Mouse (Mus musculus) myocyte (in vitro differentiated cells): ENCODE measurements around the gene Hecw2. TPM values are rescaled to one million over a fixed set of nuclear protein-coding genes. Genes with fewer than 3 reads are reported as not detected.

ENCODE experiments used
- H3K27me3 ChIP-seq: one replicate; pipeline ENCODE4 v1.6.1; 2011; ENCODE audit not compliant: control insufficient read depth, insufficient read depth, insufficient read length
- H3K36me3 ChIP-seq: one replicate; pipeline ENCODE4 v1.6.1; 2011; ENCODE audit not compliant: control insufficient read depth, insufficient read depth
- H3K4me2 ChIP-seq: one replicate; pipeline ENCODE4 v1.6.1; 2011; ENCODE audit warnings: low read depth, control low read depth
- H3K4me3 ChIP-seq: one replicate; pipeline ENCODE4 v1.5.1; 2011; ENCODE audit warnings: mild to moderate bottlenecking, control low read depth, moderate library complexity
- H3K79me2 ChIP-seq: one replicate; pipeline ENCODE4 v1.6.1; 2011; ENCODE audit not compliant: control insufficient read depth, insufficient read depth
- H3ac ChIP-seq: one replicate; pipeline ENCODE4 v1.6.1; 2011; ENCODE audit not compliant: control insufficient read depth, insufficient read length
- CEBPB ChIP-seq: IDR thresholded peaks from 2 replicates; pipeline ENCODE4 v1.6.1; 2011; ENCODE audit warnings: mild to moderate bottlenecking, moderate library complexity; ENCODE audit not compliant: poor library complexity, insufficient read depth, severe bottlenecking
- E2F4 ChIP-seq: IDR thresholded peaks from one replicate; pipeline ENCODE4 v1.6.1; 2011; ENCODE audit warnings: mild to moderate bottlenecking, control low read depth, moderate library complexity; ENCODE audit not compliant: insufficient read depth
- MAX ChIP-seq: IDR thresholded peaks from one replicate; pipeline ENCODE4 v1.6.1; 2011; ENCODE audit warnings: low read depth, mild to moderate bottlenecking, control low read depth
- MYOD1 ChIP-seq, 3 experiments: IDR thresholded peaks; one replicate each; pipeline ENCODE4 v1.6.1; 2011; ENCODE audit warnings: control low read depth in 2 of 3, low read depth in 2 of 3, mild to moderate bottlenecking in 2 of 3, moderate library complexity in 1 of 3; ENCODE audit not compliant: insufficient read length in 2 of 3, control insufficient read depth in 1 of 3
- MYOG ChIP-seq, 3 experiments: IDR thresholded peaks; one replicate each; pipeline ENCODE4 v1.6.1; 2011; ENCODE audit warnings: control low read depth in 2 of 3, low read depth in 2 of 3, mild to moderate bottlenecking in 2 of 3; ENCODE audit not compliant: insufficient read length in 2 of 3, control insufficient read depth in 1 of 3, insufficient read depth in 1 of 3
- POLR2A ChIP-seq: IDR thresholded peaks from one replicate; pipeline ENCODE4 v1.6.1; 2011; ENCODE audit warnings: low read depth, mild to moderate bottlenecking, control low read depth, moderate library complexity; ENCODE audit not compliant: insufficient read length
- POLR2AphosphoS2 ChIP-seq: IDR thresholded peaks from one replicate; pipeline ENCODE4 v1.6.1; 2011; ENCODE audit warnings: low read depth, control low read depth; ENCODE audit not compliant: insufficient read length
- REST ChIP-seq: IDR thresholded peaks from one replicate; pipeline ENCODE4 v1.6.1; 2011; ENCODE audit warnings: mild to moderate bottlenecking, control low read depth, moderate library complexity; ENCODE audit not compliant: insufficient read depth, insufficient read length
- SRF ChIP-seq: IDR thresholded peaks from one replicate; pipeline ENCODE4 v1.6.1; 2011; ENCODE audit warnings: low read depth; ENCODE audit not compliant: control insufficient read depth, insufficient read length
- TCF12 ChIP-seq: IDR thresholded peaks from one replicate; pipeline ENCODE4 v1.6.1; 2011; ENCODE audit warnings: mild to moderate bottlenecking, control low read depth; ENCODE audit not compliant: poor library complexity, insufficient read depth, severe bottlenecking
- TCF3 ChIP-seq: IDR thresholded peaks from one replicate; pipeline ENCODE4 v1.6.1; 2011; ENCODE audit warnings: low read depth, control low read depth; ENCODE audit not compliant: insufficient read length
- USF1 ChIP-seq: IDR thresholded peaks from one replicate; pipeline ENCODE4 v1.6.1; 2011; ENCODE audit warnings: low read depth, mild to moderate bottlenecking, control low read depth, moderate library complexity
- polyA plus RNA-seq: library from polyadenylated mRNA; unstranded; fragments of >200 nt; fragmentation: generic; extraction: Trizol; gene quantifications from one replicate; pipeline ENCODE4 v1.2.1, GENCODE M21; 2012; ENCODE audit warnings: missing spikeins

The Hecw2 gene
- polyA plus RNA-seq, 1 experiment: 4.6 TPM

- peak overlapping the region; percentile 92 for H3K4me2 ChIP-seq
- TF ChIP-seq MYOD1 (IDR thresholded peaks at IDR 0.05; ENCODE audit: control insufficient read depth in 1 of 3, insufficient read length in 2 of 3, low read depth in 2 of 3) (no peak), TCF3 (no peak), MYOG (IDR thresholded peaks at IDR 0.05; ENCODE audit: control insufficient read depth in 1 of 3, insufficient read depth in 1 of 3, insufficient read length in 2 of 3, low read depth in 2 of 3) (no peak), TCF12 (no peak), POLR2AphosphoS2 (no peak), E2F4 (no peak), REST (no peak), CEBPB (no peak), POLR2A (no peak), MAX (no peak), SRF (no peak), USF1 (no peak)
- H3K79me2 ChIP-seq: peaks cover 16% of the 10 kb centered on the region
- peak overlapping the region; percentile 45 for H3K4me3 ChIP-seq
- no peaks in the 10 kb centered on the region for H3K36me3 ChIP-seq
- H3ac ChIP-seq: no peak overlapping the region
- no peaks in the 10 kb centered on the region for H3K27me3 ChIP-seq
Observed at GRCm38 (mm10) chr1:54193191-54193770, 1.7 kb downstream of the Hecw2 start.

- Histone ChIP-seq H3K4me3 (no peak overlapping the region), H3K4me2 (peak overlapping the region; percentile 55), H3K27me3 (no peaks in the 10 kb centered on the region), H3K36me3 (no peaks in the 10 kb centered on the region), H3ac (no peak overlapping the region), H3K79me2 (peaks cover 20% of the 10 kb centered on the region)
- no peak for TF ChIP-seq E2F4
- no peak for TF ChIP-seq TCF3
- no peak for TF ChIP-seq POLR2A
- no peak for TF ChIP-seq CEBPB
- TF ChIP-seq TCF12: no peak
- TF ChIP-seq USF1: no peak
- no peak for TF ChIP-seq POLR2AphosphoS2
- no peak for TF ChIP-seq MYOD1 (IDR thresholded peaks at IDR 0.05; ENCODE audit: control insufficient read depth in 1 of 3, insufficient read length in 2 of 3, low read depth in 2 of 3)
- no peak for TF ChIP-seq SRF
Observed at GRCm38 (mm10) chr1:54187579-54187978, 7.4 kb downstream of the Hecw2 start.

- no peak overlapping the region for H3K4me3 ChIP-seq
- H3K27me3 ChIP-seq: no peaks in the 10 kb centered on the region
- H3ac ChIP-seq: no peak overlapping the region
- TF ChIP-seq USF1 (no peak), POLR2AphosphoS2 (no peak)
- H3K79me2 ChIP-seq: peaks cover 14% of the 10 kb centered on the region
- no peaks in the 10 kb centered on the region for H3K36me3 ChIP-seq
- H3K4me2 ChIP-seq: no peak overlapping the region
Observed at GRCm38 (mm10) chr1:54186347-54186746, 8.6 kb downstream of the Hecw2 start.

GRCm38 (mm10) chr1:54180663-54181062 is 14.3 kb downstream of the Hecw2 start:
- no peaks in the 10 kb centered on the region for H3K36me3 ChIP-seq
- H3K4me2 ChIP-seq: no peak overlapping the region
- H3K27me3 ChIP-seq: no peaks in the 10 kb centered on the region
- peaks cover under 1% of the 10 kb centered on the region for H3K79me2 ChIP-seq
- no peak overlapping the region for H3ac ChIP-seq
- no peak overlapping the region for H3K4me3 ChIP-seq
- TF ChIP-seq TCF3 (no peak), MYOG (IDR thresholded peaks at IDR 0.05; ENCODE audit: control insufficient read depth in 1 of 3, insufficient read depth in 1 of 3, insufficient read length in 2 of 3, low read depth in 2 of 3) (no peak), E2F4 (no peak), POLR2A (no peak)

- no peaks in the 10 kb centered on the region for H3K36me3 ChIP-seq
- no peak overlapping the region for H3ac ChIP-seq
- TF ChIP-seq MAX: no peak
- no peak for TF ChIP-seq USF1
- no peak for TF ChIP-seq MYOD1 (IDR thresholded peaks at IDR 0.05; ENCODE audit: control insufficient read depth in 1 of 3, insufficient read length in 2 of 3, low read depth in 2 of 3)
- no peak for TF ChIP-seq TCF12
- no peak for TF ChIP-seq REST
- no peak for TF ChIP-seq MYOG (IDR thresholded peaks at IDR 0.05; ENCODE audit: control insufficient read depth in 1 of 3, insufficient read depth in 1 of 3, insufficient read length in 2 of 3, low read depth in 2 of 3)
- TF ChIP-seq E2F4: no peak
- TF ChIP-seq POLR2AphosphoS2: no peak
- no peak for TF ChIP-seq SRF
- no peak for TF ChIP-seq POLR2A
- no peak for TF ChIP-seq TCF3
- no peaks in the 10 kb centered on the region for H3K27me3 ChIP-seq
- H3K4me2 ChIP-seq: no peak overlapping the region
- no peaks in the 10 kb centered on the region for H3K79me2 ChIP-seq
- no peak overlapping the region for H3K4me3 ChIP-seq
Observed at GRCm38 (mm10) chr1:54179179-54179578, 15.8 kb downstream of the Hecw2 start.
